9 mouse cellular contexts compared by ENCODE assay signal in the genomic region with DNA sequence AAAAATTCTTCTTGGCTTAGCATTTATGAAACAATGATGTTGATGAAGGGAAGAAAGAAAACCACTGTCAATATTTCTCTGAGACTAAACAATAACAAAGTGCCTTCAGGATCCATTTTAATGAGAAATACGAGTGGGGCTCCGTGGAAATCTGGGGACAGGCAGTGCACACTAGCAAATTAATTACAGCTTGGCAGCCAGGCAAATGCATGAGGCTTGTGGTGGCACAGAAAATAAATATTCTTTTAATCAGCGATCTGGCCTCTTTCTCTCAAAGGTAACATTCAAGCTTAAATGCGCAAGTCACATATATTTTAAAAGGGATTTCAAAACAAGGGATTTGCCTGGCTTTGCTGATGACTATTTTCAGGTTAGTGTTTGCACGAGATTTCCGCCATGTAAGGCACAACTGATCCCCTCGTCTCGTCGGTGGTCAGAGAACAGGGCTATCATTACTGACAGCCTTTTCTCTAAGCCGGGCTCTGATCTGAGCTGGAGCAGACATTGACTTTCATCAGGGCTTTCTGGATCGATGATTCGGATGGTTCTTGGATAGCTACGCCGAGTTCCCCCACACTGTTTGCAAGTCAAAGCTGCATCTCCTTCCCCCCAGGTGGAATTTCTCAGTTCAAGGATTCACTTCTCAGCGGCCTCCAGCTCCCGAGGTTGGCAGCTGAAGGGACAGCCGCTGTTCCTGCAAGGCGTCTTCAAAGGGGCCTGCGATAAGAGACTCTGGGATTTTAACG.
A peak's percentile ranks its signal among the peaks of the same experiment; 100 is the strongest.
DNase-seq lines count a peak whose midpoint lies in the region; ATAC-seq and TF ChIP-seq lines count a peak whose summit lies in the region.
"Had no signal": no experiment of that assay in that cellular context is flagged by ENCODE, and none has a peak within 500 bp of the region (broad histone marks: within the 10 kb centered on the region; RNA-seq: fewer than 3 reads in every experiment).

No protein-coding gene starts in this region.

- no peak overlapping the region for H3K9ac ChIP-seq in lung, embryonic 15.5 days
- peak overlapping the region; percentile 33; the same call in 1 of the 2 replicates for H3K9ac ChIP-seq in neural tube, embryonic 12.5 days

- H3K27ac ChIP-seq in lung, embryonic 15.5 days, result no peak overlapping the region
- H3K27ac ChIP-seq in layer of hippocampus, adult 2 months, result peak overlapping the region; percentile 86
- H3K27ac ChIP-seq in neural tube, embryonic 12.5 days, result no peak overlapping the region
- H3K27ac ChIP-seq: macrophage had no signal

- TF ChIP-seq CTCF in layer of hippocampus, adult 2 months (conservative IDR thresholded peaks at IDR 0.05), result no peak

- no peaks in the 10 kb centered on the region for H3K36me3 ChIP-seq in lung, embryonic 15.5 days
- H3K36me3 ChIP-seq in neural tube, embryonic 12.5 days, result no peaks in the 10 kb centered on the region

- 13% methylated on average over 20 of the region's 20 CpGs for WGBS in lung, embryonic 15.5 days
- WGBS in neural tube, embryonic 12.5 days, result 15% methylated on average over 20 of the region's 20 CpGs

- H3K4me2 ChIP-seq in lung, embryonic 15.5 days, result peak overlapping the region; percentile 40
- H3K4me2 ChIP-seq in neural tube, embryonic 12.5 days (replicated peaks), result peak overlapping the region; percentile 52

- no peak for ATAC-seq in lung, embryonic 15.5 days (ENCODE audit: borderline replicate concordance, extremely low read depth, low FRiP score, low TSS enrichment)
- ATAC-seq in neural tube, embryonic 12.5 days (ENCODE audit: low FRiP score, low read depth), result no peak

- peaks cover 17% of the 10 kb centered on the region for H3K4me1 ChIP-seq in lung, embryonic 15.5 days
- H3K4me1 ChIP-seq in neural tube, embryonic 12.5 days, result peaks cover 7% of the 10 kb centered on the region

- no peaks in the 10 kb centered on the region for H3K27me3 ChIP-seq in lung, embryonic 15.5 days
- no peaks in the 10 kb centered on the region for H3K27me3 ChIP-seq in neural tube, embryonic 12.5 days (replicated peaks)

- 0 out of 2 replicates have a peak overlapping the region, but pooled peaks have one; percentile 6 for H3K4me3 ChIP-seq in lung, embryonic 15.5 days
- peak overlapping the region; percentile 45 for H3K4me3 ChIP-seq in layer of hippocampus, adult 2 months
- no peak overlapping the region for H3K4me3 ChIP-seq in neural tube, embryonic 12.5 days

- DNase-seq in adrenal gland, postnatal 14 days, result peak; percentile 30
- DNase-seq in adrenal gland, postnatal 36 days, result no peak
- DNase-seq in lung, adult 18-20 months, result no peak
- peak in 1 of 2 experiments; percentile 14 for DNase-seq in layer of hippocampus, adult 2 months (ENCODE audit: low spot score in 2 of 2)
- DNase-seq in natural killer cell, adult 2 months (ENCODE audit: low spot score in 2 of 2), result no peak
- no peak for DNase-seq in left cerebral cortex, adult 11 months (ENCODE audit: low spot score)

- no peaks in the 10 kb centered on the region for H3K9me3 ChIP-seq in lung, embryonic 15.5 days
- H3K9me3 ChIP-seq in neural tube, embryonic 12.5 days, result no peaks in the 10 kb centered on the region
